Mouse (Mus musculus) telencephalon, adult 2 months (tissue): ENCODE measurements at regions not wholly inside any gene's neighbourhood (a gene's known extent, or its start where the extent isn't known, plus 50 kb on each side); places are given as distances from the start of the nearest gene placed in this dataset.

Experiments used
- DNase-seq: peaks from one replicate; pipeline ENCODE4 v3.0.0-alpha.2; 2011; ENCODE audit warnings: low read depth, low spot score

DNA sequence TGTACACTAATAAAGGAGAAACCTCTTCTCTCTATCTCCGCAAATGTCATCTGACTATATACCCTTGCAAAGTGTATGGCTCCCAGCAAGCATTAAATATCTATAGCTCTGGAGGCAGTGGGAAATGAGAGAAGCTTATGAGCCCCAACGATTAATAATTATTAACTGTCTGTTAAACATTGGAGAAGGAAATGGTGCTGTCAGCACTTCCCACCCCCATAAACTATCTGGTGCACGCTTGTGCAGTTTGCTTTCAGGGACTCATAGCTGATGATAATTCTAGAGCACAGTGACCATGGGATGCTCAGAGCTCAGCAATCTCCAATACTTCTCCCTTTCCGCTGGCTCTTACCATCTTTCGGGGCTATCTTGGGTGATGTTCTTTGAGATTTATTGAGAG lies 541.2 kb downstream of the Grxcr1 start:
- no peak for DNase-seq

DNA sequence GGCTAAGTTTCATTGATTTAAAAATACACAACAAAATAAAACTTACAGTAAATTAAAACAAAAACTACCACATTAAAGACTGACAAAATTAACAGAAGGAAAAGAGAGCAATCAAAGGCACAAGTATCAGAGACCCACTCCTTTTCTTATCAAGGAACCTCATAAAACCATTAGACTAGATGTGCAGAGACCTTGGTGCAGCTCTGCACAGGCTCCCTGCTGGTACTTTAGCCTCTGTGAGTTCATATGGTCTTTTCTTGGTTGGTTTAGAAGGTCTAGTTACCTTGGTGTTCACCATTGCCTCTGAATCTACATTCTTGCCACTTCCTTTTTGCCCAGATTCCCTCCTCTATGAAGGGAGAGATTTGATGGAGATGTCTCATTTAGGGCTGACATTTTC lies 544.2 kb downstream of the Grxcr1 start:
- DNase-seq: no peak

DNA sequence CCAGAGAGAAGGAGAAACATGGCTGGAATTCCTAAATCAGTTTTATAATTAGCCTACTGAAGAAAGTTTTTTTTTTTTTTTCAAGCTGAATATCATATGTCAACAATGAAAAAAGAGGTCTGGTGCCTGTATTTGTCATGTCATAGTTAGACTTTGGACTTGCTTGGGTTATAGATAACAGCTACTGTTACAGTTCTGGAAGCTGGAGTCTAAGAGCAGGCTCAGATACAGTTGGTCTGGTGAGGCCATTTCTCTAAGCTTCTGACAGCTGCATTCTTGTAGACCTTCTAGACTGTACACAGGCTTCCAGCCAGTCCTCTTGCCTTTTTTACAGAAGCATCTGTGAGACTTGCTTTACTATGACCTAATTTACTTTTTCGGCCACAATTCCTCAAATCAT lies 546.9 kb downstream of the Grxcr1 start:
- DNase-seq: no peak

DNA sequence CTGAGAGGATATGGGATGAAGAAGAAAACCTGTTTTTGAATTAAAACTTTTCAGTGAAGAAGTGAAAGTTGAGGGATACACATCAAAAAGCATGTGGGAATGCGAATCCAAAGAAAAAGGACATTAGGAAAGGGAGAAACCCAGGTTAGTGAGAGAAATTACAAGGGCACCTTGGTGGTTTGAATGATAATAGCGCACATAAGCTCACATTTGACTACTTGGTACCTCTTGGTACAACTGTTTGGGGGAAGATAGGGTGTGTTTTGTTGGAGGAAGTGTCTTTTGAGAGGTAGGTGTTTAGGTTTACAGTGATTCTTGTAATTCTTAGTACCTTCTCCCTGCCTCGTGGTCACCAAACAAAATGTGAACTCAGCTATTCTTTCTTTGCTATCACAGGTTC lies 560.8 kb downstream of the Grxcr1 start:
- DNase-seq: no peak

DNA sequence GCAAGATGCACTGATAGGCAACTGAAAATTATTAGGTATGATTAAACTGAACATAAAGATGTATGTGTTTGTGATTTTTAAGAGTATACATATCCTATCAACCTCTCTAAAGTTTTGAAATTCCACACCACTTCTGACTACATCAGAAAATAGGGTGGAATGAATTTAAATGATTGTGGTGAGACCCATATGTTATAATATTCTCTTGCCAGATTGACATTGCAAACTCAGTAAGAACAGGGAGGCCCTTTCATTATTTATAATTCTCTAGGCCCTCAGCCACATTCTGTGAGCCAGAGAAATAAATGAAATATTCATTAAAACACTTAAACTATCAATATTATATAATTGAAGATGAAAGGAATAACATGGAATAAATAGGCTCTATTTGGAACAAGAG lies 586.8 kb downstream of the Grxcr1 start:
- peak; percentile 1 for DNase-seq

DNA sequence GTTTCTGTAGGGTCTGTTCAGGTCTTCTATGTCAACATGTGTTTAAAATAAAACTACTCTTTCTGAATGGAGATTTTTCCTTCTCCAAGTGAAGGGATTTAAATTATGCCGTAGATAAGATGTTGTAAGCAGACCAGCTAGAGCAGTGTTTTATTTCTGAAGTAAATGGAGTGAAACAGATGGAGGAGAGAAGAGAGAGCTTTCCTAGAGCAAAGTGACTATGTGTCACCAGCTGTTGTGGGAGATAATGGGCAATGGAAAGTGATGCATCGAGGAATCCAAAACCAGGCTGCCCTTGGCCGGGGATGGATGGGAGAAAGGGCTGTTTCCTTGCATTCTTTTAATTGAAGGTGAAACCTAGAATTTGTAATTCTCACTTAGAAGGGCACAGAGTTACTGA lies 603.8 kb downstream of the Grxcr1 start:
- peak; percentile 22 for DNase-seq

DNA sequence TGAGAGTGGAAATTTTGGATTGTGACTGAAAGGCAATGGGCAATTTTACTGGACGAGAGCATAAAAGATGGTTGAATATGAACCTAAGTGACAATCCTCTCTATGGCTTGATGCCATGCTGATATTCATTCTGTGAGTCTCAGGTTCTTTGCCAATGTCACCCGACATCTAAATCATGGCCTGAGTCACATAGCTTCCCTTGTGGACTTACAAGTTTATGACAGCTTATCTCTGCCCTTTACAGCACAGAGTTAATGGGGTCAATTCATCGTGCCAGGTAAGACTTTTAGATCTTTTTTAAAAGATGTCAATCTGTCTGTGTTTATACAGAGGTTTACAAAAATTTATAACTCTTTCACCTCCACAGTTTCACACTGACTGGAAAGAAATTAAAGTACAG lies 641.2 kb downstream of the Grxcr1 start:
- no peak for DNase-seq

DNA sequence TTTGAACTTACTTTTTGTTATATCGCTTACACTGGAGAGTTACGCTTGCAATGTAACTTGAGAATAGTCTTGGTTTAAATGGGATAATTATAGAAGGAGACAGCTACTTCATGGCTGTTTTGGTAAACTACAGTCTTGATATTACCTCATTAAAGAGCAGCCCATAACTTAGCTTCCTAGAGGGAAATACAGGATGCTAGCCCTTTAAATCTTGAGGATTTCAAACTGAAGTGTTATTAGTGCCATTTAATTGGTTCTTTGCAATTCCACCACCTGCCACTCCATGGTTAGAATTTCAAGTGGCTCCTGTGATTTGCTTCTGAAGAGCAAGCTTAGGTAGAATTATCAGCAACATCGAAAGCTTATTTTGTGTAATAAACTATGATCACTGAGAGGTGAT lies 640.1 kb downstream of the Kctd8 start:
- no peak for DNase-seq

DNA sequence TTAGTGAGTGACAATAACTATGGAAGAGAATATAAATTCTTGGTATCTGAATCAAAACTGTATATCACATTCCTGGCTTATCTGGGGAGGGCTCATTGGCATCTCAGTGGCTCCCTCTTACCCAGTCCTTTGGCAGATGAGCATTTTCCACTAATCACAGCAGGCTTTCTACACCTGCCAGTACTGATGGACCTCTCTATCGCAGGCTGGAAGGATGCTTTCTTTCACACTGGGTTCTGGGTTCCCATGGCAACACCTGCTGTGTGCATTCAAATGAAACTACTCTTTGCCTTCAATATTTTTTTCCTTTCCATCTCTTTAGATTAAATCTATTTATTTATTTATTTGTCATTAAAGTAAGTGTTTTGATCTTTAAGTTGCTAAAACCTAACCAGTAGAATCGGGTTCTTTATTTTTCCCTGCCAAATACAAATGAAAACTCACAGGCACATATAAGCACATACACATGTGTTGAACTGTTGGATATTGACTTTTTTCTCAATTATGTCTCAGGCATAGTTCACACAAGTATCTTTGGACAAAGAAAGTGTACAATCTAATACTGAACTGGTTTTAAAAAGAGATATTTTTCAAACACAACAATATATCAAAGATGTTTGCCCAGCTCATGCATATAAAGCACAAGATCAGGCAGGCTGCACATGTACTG lies 635.9 kb downstream of the Kctd8 start:
- DNase-seq: peak; percentile 5

DNA sequence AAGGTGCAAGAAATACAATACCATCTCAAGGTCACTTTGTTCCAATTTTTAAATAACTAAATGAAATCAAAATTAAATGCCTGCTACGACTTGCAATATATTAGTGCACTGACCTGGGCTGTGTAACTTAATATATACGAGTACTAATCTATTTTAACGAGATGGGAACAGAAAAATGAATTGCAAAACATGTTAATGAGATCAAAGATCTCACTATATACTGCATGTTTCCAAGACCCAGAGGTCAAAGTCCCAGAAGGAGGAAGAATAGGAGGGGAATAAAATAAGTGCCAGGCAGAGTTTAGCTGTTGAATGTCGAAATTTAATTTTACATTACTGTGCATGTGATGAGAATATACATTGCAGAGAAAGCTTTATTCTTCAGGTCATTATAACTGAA lies 614.7 kb downstream of the Kctd8 start:
- DNase-seq: no peak

DNA sequence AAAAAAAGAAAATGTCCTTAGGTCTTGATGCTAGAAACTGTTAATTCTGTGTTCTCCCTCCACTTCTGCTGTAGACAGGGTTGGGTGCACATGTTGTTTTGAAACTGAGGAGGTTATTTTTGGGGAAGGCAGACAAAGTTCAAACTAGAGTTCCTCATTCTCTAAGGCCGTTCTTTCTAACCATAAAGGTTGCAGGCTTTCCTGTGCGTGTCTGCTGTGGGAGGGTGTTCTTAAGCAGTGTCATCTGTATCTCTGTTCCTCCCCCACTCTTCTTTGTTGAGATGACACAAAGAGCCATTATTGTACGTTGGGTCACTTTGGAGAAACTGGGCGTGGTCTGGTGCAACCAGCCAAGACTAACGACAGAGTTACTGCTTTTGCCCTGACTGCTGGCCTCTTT lies 606.3 kb downstream of the Kctd8 start:
- DNase-seq: peak; percentile 29

DNA sequence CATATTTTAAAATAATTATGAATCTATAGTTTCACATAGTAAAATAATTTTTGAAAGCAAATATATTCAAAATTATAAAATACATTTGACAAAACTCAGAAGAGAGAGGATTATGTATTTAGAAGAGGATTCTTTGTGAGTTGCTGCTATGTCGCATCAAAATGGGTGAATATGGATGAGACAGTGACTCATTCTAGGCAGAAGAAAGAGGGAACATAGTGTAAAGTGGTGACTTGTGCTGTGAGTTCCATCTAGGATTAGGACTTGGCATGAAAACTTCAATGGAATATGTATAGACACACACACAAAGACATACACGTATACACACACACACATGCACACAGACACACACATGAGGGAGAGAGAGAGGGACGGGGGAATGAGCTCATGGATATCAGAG lies 591.0 kb downstream of the Kctd8 start:
- peak; percentile 1 for DNase-seq

DNA sequence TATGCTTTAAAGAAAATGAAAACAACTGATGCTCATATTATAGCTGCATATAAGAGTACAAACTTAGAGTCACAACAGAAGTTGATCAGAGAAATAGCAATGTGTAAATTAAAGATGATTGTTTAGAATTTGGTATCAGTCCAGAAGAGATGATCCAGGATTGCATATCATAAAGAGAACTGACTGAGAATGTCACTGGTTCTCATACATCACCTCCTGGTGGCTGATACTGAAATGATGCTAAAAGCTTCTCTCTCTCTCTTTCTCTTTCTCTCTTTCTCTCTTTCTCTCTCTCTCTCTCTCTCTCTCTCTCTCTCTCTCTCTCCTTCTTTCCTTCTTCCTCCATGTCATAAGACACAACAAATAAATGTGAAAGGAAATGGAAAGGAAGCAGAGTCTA lies 588.5 kb downstream of the Kctd8 start:
- no peak for DNase-seq
